In genomic region chr10:99242721-99243120, GRCm38 (mm10) we compare ENCODE assay signal across 19 mouse cellular contexts. TPM values are rescaled to one million over a fixed set of nuclear protein-coding genes. Genes with fewer than 3 reads are reported as not detected.
DNase-seq lines count a peak whose midpoint lies in the region; ATAC-seq and TF ChIP-seq lines count a peak whose summit lies in the region.
"Had no signal": no experiment of that assay in that cellular context is flagged by ENCODE, and none has a peak within 500 bp of the region (broad histone marks: within the 10 kb centered on the region; RNA-seq: fewer than 3 reads in every experiment).

No protein-coding gene starts in this region.

- WGBS in heart, postnatal 0 days: 83% methylated on average over 10 of the region's 10 CpGs
- WGBS in heart, adult 2 months: 88% methylated on average over 10 of the region's 10 CpGs
- 87% methylated on average over 10 of the region's 10 CpGs for WGBS in thymus, adult 2 months
- WGBS in limb, embryonic 10.5 days: 85% methylated on average over 10 of the region's 10 CpGs
- WGBS in kidney, embryonic 15.5 days: 85% methylated on average over 10 of the region's 10 CpGs

- no peak for ATAC-seq in heart, postnatal 0 days (ENCODE audit: insufficient read depth, low read depth)
- no peak for ATAC-seq in kidney, embryonic 15.5 days (replicated peaks; ENCODE audit: low FRiP score)
- ATAC-seq: liver, embryonic 12.5 days had no signal

- peak overlapping the region; percentile 23; the same call in 1 of the 2 replicates for H3K27ac ChIP-seq in heart, postnatal 0 days (ENCODE audit: low read depth)
- no peak overlapping the region for H3K27ac ChIP-seq in heart, adult 2 months
- H3K27ac ChIP-seq in thymus, adult 2 months (ENCODE audit: control insufficient read depth, insufficient read depth, low read length): peak overlapping the region; percentile 100
- H3K27ac ChIP-seq in limb, embryonic 10.5 days: peak overlapping the region; percentile 70
- H3K27ac ChIP-seq in kidney, embryonic 15.5 days: no peak overlapping the region
- H3K27ac ChIP-seq: embryonic facial prominence, embryonic 13.5 days; liver, embryonic 12.5 days; stomach, embryonic 15.5 days had no signal

- no peaks in the 10 kb centered on the region for H3K27me3 ChIP-seq in heart, postnatal 0 days (ENCODE audit: control insufficient read depth, insufficient read depth, low read length)
- no peaks in the 10 kb centered on the region for H3K27me3 ChIP-seq in heart, adult 2 months (ENCODE audit: control insufficient read depth, insufficient read depth, low read length)
- no peaks in the 10 kb centered on the region for H3K27me3 ChIP-seq in thymus, adult 2 months (ENCODE audit: control insufficient read depth, insufficient read depth, low read length)
- no peaks in the 10 kb centered on the region for H3K27me3 ChIP-seq in limb, embryonic 10.5 days (ENCODE audit: low read depth, poor library complexity, severe bottlenecking)
- H3K27me3 ChIP-seq in kidney, embryonic 15.5 days: no peaks in the 10 kb centered on the region
- H3K27me3 ChIP-seq: embryonic facial prominence, embryonic 13.5 days; heart, embryonic 12.5 days; liver, embryonic 12.5 days; Patski; stomach, embryonic 15.5 days had no signal

- intact Hi-C loops in heart, adult 2 months (cut with DNase I): no loop called here

- no peak overlapping the region for H3K4me2 ChIP-seq in heart, postnatal 0 days (ENCODE audit: low read depth, low read length)
- no peak overlapping the region for H3K4me2 ChIP-seq in kidney, embryonic 15.5 days
- H3K4me2 ChIP-seq: embryonic facial prominence, embryonic 13.5 days; heart, embryonic 12.5 days; liver, embryonic 12.5 days; midbrain, embryonic 11.5 days; stomach, embryonic 15.5 days had no signal

- H3K36me3 ChIP-seq in heart, postnatal 0 days (replicated peaks; ENCODE audit: control insufficient read depth, insufficient read depth, low read length): no peaks in the 10 kb centered on the region
- no peaks in the 10 kb centered on the region for H3K36me3 ChIP-seq in heart, adult 2 months (ENCODE audit: control insufficient read depth, insufficient read depth, low read length)
- no peaks in the 10 kb centered on the region for H3K36me3 ChIP-seq in thymus, adult 2 months (ENCODE audit: control insufficient read depth, insufficient read depth, low read length)
- H3K36me3 ChIP-seq in limb, embryonic 10.5 days: no peaks in the 10 kb centered on the region
- no peaks in the 10 kb centered on the region for H3K36me3 ChIP-seq in kidney, embryonic 15.5 days
- H3K36me3 ChIP-seq: embryonic facial prominence, embryonic 13.5 days; heart, embryonic 12.5 days; liver, embryonic 12.5 days; stomach, embryonic 15.5 days had no signal

- H3K9ac ChIP-seq in heart, postnatal 0 days (replicated peaks; ENCODE audit: low read depth, low read length): no peak overlapping the region
- H3K9ac ChIP-seq in heart, adult 2 months (ENCODE audit: low read depth, low read length): no peak overlapping the region
- H3K9ac ChIP-seq in kidney, embryonic 15.5 days: no peak overlapping the region
- H3K9ac ChIP-seq: embryonic facial prominence, embryonic 13.5 days; heart, embryonic 12.5 days; liver, embryonic 12.5 days; stomach, embryonic 15.5 days had no signal

- no peak overlapping the region for H3K4me3 ChIP-seq in heart, postnatal 0 days (ENCODE audit: low read depth, low read length)
- no peak overlapping the region for H3K4me3 ChIP-seq in heart, adult 2 months
- no peak overlapping the region for H3K4me3 ChIP-seq in thymus, adult 2 months (ENCODE audit: control insufficient read depth, insufficient read depth, low read length)
- no peak overlapping the region for H3K4me3 ChIP-seq in limb, embryonic 10.5 days
- no peak overlapping the region for H3K4me3 ChIP-seq in kidney, embryonic 15.5 days (replicated peaks)
- H3K4me3 ChIP-seq: embryonic facial prominence, embryonic 13.5 days; heart, embryonic 12.5 days; liver, embryonic 12.5 days; stomach, embryonic 15.5 days had no signal

- TF ChIP-seq CTCF in heart, postnatal 0 days (IDR thresholded peaks at IDR 0.05; ENCODE audit: low read depth): no peak
- TF ChIP-seq CTCF in heart, adult 2 months (IDR thresholded peaks at IDR 0.05): no peak
- no peak for TF ChIP-seq CTCF in thymus, adult 2 months (IDR thresholded peaks at IDR 0.05; ENCODE audit: borderline replicate concordance, control insufficient read depth, extremely low read depth, insufficient read depth, low read length, poor library complexity)

- TF ChIP-seq EP300 in heart, postnatal 0 days (IDR thresholded peaks at IDR 0.05; ENCODE audit: low read depth): no peak
- no peak for TF ChIP-seq EP300 in heart, adult 2 months (IDR thresholded peaks at IDR 0.05; ENCODE audit: insufficient read depth, low read depth, low read length)

- no peak for DNase-seq in heart, postnatal 0 days (ENCODE audit: low spot score)
- no peak for DNase-seq in heart, adult 2 months
- no peak for DNase-seq in thymus, adult 2 months
- DNase-seq in thymus, postnatal 14 days: no peak
- DNase-seq in limb, embryonic 10.5 days (ENCODE audit: low spot score): no peak
- peak; percentile 48 for DNase-seq in thymus, postnatal 4 days
- DNase-seq: adrenal gland, postnatal 25 days; cerebellum, adult 8-10 months; gastrocnemius, postnatal 36 days; heart, postnatal 4 days; kidney, adult 8-10 months; kidney, postnatal 36 days had no signal

- no peak for TF ChIP-seq POLR2A in heart, adult 2 months (IDR thresholded peaks at IDR 0.05; ENCODE audit: insufficient read depth, low read depth, low read length)
- no peak for TF ChIP-seq POLR2A in thymus, adult 2 months (IDR thresholded peaks at IDR 0.05; ENCODE audit: control insufficient read depth, extremely low read depth, insufficient read depth, low read length, poor library complexity)

- H3K4me1 ChIP-seq in heart, postnatal 0 days (ENCODE audit: control insufficient read depth, insufficient read depth): no peaks in the 10 kb centered on the region
- H3K4me1 ChIP-seq in heart, adult 2 months (ENCODE audit: control insufficient read depth, insufficient read depth, low read length): no peaks in the 10 kb centered on the region
- H3K4me1 ChIP-seq in thymus, adult 2 months (replicated peaks; ENCODE audit: control insufficient read depth, insufficient read depth, low read length): peaks cover 20% of the 10 kb centered on the region
- peaks cover 43% of the 10 kb centered on the region for H3K4me1 ChIP-seq in limb, embryonic 10.5 days
- H3K4me1 ChIP-seq in kidney, embryonic 15.5 days: peaks cover 26% of the 10 kb centered on the region

- H3K9me3 ChIP-seq in heart, postnatal 0 days (replicated peaks; ENCODE audit: control insufficient read depth, low read length): no peaks in the 10 kb centered on the region
- no peaks in the 10 kb centered on the region for H3K9me3 ChIP-seq in limb, embryonic 10.5 days (replicated peaks)
- H3K9me3 ChIP-seq in kidney, embryonic 15.5 days (replicated peaks): no peaks in the 10 kb centered on the region
- H3K9me3 ChIP-seq: embryonic facial prominence, embryonic 13.5 days; heart, embryonic 12.5 days; liver, embryonic 12.5 days; stomach, embryonic 15.5 days had no signal

- H3K79me2 ChIP-seq in heart, adult 2 months (replicated peaks; ENCODE audit: control insufficient read depth, insufficient read depth, low read length): no peaks in the 10 kb centered on the region

RNA-seq across cellular contexts. Expression of gene Dusp6, which starts 20.3 kb away (rescaled TPM):
- 59.8 and 73.6 TPM in 2 replicates for total RNA-seq in heart, postnatal 0 days (2014; rRNA removed; ENCODE audit: low replicate concordance)
- polyA plus RNA-seq in heart, postnatal 0 days (2015; fragmentation: Nextera tagmentation; extraction: Ambion mirVana): 23.2 and 25.8 TPM in 2 replicates
- 10 to 100 TPM; 15.8 to 21.4 TPM for total RNA-seq in heart, adult 2 months (2021)
- polyA plus RNA-seq in heart, adult 2 months (2012; rRNA removed): 24.8 and 25.6 TPM in 2 replicates
- polyA plus RNA-seq in thymus, adult 2 months (2012; rRNA removed): 43.9 and 46.1 TPM in 2 replicates
- 206 and 223 TPM in 2 replicates for polyA plus RNA-seq in limb, embryonic 10.5 days (2016; fragmentation: Nextera tagmentation; extraction: Ambion mirVana)
- 85.7 and 88.7 TPM in 2 replicates for polyA plus RNA-seq in kidney, embryonic 15.5 days (2015; fragmentation: Nextera tagmentation; extraction: Ambion mirVana)

Comparison
In these comparisons a context has a peak if more than half of its experiments do, and no peak if none do; other contexts are left out.
1. H3K27ac ChIP-seq: peak in heart, postnatal 0 days (single experiment), thymus, adult 2 months (single experiment) and limb, embryonic 10.5 days (single experiment); none in heart, adult 2 months (single experiment) and kidney, embryonic 15.5 days (single experiment).